Mouse (Mus musculus) liver, adult (tissue): Measurements from ENCODE around the gene Opcml.

Experiments
- GATA4 ChIP-seq: IDR thresholded peaks from 2 replicates; pipeline ENCODE4 v1.6.1; 2014; ENCODE audit warnings: mild to moderate bottlenecking, low read length; ENCODE audit not compliant: insufficient replicate concordance

The Opcml gene

DNA sequence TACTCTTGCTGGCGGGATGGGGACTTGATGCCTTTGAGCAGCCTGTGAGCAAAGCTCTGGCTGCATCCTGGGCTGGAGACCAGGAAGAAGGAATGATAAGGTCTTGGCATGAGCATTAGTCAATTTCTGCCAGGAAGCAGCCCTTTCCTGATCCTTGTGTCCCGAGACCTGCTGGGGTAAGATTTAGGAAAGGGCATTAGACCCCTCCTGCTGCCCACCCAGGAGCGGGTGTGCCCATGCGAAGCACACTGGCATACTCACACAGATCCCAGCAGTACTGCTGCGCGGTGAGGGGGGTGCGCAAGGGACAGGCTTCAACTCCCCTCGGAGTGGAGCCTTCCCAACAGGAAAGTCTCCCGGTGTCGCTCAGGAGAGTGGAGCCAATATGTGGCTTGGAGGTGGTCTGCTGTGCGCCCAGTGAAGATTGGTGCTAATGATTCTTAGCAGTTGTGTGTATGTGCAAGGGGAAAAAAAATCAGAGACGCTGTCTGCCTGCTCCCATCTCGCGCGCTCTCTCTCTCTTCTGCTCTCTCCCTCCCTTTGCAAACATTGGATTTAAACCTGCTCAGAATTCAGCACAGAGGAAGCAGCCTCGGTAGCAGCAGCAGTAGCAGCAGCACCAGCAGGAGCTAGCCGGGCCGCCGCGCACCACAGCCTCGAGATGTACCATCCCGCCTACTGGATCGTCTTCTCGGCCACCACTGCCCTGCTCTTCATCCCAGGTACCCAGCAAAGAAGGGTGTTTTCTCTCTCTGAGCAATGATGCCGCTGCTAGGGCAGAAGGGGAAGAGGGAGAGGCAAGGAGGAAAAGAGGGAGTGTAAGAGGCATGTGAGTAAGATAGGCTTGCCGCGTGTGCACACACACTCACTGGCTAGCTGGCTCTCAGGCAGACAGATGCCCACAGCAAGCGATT is at the start of gene Opcml:
Opcml (plus strand) TSS at position 51 of the 914 bp plus-strand sequence.
- no peak for TF ChIP-seq GATA4

DNA sequence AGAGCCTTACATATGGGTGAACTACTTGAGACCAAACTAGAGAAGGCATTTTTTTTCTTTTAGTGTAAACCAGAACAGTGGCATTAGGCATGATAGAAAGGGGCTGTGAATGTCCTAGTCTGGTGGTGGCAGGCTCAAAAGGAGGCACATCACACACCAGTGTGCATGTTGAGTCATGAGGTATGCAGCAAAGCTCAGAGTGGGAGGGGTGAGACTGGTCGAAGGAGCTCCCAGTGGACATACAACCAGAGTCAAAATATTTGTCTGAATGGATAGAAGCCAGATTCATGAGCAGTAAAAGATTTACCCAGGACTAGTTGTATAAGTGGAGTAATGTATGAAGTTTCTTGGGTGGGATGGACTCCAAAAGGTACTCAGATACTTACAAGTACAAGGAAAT is 31.9 kb upstream of the Opcml start:
- TF ChIP-seq GATA4: no peak

DNA sequence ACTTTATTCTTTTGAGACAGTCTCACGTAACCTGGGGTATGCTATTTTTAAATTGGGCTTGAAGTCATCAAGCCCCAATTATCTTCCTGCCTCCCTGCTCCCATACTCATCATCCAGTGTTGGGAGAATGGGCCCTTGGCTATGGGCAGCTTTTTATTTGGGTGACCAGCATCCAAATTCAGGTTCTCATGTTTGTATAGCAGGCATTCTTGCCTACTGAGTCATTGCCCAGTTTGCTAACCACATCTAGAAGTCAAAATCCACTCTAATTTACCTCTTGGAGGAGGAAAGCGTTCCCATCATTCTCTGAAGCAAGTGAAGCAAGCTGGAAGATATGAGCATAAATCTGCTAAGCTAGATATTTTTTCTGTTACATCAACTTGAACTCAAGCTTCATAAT is 29.4 kb upstream of the Opcml start:
- no peak for TF ChIP-seq GATA4

DNA sequence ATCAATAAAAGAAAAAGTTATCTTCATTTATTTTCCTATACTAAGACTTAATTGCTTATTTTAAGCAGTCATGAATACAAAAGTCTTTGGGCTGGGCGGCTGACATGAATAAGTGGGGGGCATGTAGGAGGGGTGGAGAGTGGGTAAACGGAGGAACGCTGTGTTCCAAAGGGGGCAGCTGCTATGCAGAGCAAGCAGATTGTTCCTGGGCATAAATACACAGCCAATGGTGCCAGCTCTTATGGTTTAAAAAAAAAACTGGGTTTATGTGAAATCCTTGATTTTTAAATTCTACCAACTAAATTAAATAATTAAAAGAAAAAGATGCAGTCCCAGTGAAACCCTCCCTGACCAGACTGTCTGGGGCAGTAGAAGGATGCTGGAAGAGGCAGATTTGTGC is 24.1 kb upstream of the Opcml start:
- no peak for TF ChIP-seq GATA4

DNA sequence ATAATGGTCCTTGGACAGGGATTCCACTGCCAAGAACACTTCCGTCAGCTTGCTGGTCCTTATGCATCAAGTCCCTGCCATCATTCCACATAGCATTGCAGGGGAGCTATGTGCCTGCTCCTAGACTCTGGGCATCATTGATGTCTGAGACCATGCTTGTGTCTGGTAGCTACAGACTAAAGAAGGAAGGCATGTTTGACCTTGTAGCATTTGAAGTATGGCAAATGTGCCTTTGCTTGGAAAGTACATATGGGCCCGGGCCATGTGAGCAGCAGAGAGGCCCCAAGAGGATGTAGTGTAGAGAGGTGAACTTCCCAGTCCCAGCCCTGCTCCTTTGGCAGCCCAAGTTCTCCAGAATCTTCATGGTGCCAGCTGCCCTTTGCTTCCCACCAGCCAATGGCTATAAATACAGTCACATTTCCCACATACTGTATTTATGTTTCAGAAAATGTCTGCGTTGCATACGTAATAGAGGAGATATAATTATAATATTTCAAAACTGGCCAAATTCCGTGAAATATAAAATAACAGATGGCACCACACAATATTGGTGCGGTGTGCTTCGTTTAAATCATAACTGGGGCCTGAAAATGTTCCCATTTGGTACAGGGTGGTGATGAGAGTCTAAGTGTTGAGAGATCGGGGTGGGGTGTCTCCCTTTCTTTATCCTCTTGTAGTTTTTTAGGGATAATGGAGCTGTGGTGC is 23.2 kb upstream of the Opcml start:
- TF ChIP-seq GATA4: no peak

- TF ChIP-seq GATA4: no peak
Observed at GRCm38 (mm10) chr9:27768788-27769187, 21.8 kb upstream of the Opcml start.

DNA sequence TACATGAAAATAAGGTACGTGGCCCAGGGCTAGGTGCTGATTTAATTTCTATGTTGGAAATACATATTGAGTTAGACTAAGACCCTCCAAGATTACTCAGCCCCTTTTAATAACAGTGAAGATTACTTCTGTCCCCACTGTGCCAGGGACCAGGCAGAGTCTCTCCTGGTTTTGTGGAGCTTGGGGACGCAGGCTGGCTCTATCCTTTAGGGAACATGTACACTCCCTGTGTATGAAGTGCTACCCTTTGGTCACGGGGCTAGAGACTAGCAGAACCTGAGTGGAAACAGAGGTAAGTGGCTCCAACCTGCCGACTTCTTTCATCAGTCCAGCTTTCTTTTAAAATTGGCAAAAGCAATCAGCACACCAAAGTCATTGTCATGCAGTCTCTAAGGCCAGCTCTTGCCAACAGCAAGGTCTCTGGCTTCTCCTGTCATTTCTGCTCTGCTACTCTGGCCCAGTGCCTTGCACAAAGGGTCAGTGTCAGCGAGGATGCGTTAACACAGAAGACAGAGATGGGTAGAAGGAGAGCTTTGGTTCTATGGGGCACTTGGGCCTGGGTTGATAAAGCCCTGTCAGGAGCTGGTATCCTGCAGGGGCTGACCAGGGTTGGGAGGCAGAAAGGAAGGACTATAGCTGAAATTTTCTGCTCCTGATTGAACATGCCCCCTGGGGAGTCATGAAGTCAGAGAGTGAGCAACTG is 9.1 kb upstream of the Opcml start:
- TF ChIP-seq GATA4: no peak

DNA sequence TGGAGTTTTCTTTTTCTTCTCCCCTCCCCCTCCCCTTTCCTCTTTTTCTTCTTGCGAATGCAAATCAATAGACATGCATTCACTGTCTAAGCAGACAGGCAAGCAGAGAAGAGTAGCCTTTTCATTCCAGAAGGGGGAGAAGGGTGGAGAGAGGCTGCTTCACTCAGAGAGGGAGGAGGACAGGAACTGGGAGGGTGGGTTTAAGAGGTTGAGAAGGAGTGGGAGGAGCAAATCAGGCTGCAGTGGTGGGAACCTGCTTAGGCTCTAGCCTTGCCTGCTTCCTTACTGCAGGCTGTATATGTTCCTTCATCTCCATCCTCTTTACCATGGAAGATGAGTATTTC is 8.6 kb upstream of the Opcml start:
- TF ChIP-seq GATA4: no peak

DNA sequence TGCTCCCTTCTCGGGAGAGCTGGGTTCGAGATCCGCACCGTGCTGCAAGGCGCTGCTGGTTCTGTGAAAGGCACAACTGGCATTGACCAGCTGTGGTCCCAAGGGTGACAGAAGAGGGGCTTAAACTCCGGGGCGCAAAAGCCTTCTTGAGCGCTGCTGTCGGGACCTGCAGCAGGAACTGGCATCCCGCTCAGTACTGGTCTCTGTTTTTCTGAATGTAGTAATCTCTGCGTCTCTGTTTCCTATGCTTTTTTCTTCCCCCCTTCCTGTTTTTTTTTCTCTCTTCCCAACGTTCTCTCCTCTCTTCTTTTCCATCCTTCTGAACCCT is 1.0 kb downstream of the Opcml start:
- TF ChIP-seq GATA4: no peak

DNA sequence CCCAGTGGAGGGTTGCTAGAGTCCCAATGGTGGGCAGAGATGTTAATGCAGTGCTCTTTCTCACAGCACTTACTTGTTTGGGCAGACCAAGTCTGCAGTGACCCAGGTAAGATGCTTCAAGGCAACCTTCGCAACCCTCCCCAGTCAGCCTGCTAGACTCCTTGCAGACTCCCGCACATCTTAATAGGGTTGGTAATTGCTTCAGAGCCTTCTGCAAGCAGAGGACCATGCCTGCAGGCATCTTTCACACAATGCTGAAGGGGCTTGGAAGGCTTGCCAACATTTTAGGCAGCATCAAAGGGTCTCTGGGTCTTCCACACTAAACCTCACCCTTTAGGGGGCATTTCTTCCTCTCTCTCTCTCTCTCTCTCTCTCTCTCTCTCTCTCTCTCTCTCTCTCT is 1.7 kb downstream of the Opcml start:
- TF ChIP-seq GATA4: no peak

DNA sequence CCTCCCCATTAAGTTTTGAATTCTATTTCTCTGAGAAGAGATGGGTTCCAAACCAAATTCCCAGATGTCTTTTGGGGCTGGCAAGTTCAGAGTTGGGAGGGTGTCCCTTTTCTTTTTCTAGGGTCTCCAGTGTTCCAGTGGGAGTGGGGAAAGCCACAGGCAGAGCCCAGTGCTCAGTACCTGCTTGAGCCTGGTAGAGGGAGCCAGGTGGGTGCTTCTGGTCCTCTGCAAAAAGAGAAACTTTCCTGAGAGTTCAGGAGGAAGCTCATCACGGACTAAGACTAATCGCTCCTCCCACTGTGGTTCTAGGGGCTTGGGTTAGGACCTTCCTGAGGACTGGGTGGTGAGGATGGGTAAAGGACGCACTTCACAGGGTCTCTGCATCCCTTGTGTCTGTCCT is 2.4 kb downstream of the Opcml start:
- no peak for TF ChIP-seq GATA4

- no peak for TF ChIP-seq GATA4
Observed at GRCm38 (mm10) chr9:27796535-27796934, 6.0 kb downstream of the Opcml start.

- TF ChIP-seq GATA4: no peak
Observed at GRCm38 (mm10) chr9:27800992-27801391, 10.4 kb downstream of the Opcml start.

DNA sequence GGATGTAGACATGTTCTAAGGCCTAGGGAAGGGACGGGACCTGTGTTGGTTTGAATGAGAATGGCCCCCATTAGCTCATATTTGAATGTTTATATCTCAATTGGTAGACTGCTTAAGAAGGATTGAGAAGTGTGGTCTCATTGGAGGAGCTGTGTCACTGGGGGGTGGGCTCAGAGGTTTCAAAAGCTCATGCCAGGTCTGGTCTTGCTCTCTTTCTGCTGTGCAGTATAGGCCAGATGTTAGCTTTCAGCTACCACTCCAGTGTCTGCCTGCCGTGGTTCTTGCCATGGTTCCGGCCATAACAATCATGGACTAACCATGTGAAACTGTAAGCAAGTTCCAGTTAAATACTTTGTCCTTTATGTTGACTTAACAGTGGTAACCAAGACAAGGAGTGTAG is 11.2 kb downstream of the Opcml start:
- no peak for TF ChIP-seq GATA4

DNA sequence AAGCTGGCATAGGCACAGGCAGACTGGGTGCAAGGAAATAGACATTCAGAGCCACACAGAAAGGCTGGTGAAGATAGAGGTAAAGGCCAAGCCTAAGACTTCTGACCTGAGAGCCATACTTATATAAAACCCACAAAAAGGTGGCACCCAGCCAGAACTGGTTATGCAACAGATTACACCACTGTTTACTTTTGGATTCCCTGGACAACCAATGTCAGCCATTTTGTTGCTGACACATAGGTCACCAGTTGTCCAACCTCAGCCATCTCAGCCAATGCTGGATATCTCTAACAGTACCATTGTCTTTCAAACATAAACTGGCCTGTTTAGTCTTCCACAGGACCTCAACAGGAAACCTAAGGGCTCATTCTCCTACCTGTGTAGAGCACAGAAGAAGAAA is 11.8 kb downstream of the Opcml start:
- no peak for TF ChIP-seq GATA4

- no peak for TF ChIP-seq GATA4
Observed at GRCm38 (mm10) chr9:27804461-27804860, 13.9 kb downstream of the Opcml start.

DNA sequence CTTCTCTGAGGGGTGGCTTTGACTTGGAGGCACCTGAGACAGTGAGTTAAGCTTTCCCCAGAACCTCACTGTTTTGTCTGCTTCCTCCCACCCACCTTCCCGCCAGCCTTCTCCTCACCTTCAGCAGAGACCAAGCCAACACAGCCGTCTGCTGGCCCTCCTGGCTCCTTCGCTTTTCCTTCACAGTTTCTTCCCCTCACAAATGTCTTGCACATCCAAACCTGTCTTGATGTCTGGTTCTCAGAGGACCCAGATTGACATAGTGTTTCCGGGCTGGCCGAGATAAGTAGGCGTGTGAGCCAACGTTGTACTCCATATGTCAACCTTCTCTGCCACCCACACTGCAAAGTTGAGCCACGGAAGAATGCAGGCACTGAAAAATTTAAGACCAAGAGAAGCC is 19.2 kb downstream of the Opcml start:
- no peak for TF ChIP-seq GATA4
